Mouse (Mus musculus) inflammation-experienced regulatory T-cells, adult 6 months (primary cell): ENCODE results near the gene Mcrip1. TPM values are rescaled to one million over a fixed set of nuclear protein-coding genes. Genes with fewer than 3 reads are reported as not detected.
"Not testable (repeated sequence)": the region's sequence is repeated elsewhere in the genome, so short reads cannot be mapped to it uniquely, and the experiment has no call there.

Experiments
- ATAC-seq: one replicate; pipeline ENCODE4 v1.8.0; 2017
- polyA plus RNA-seq, 3 experiments: library from polyadenylated mRNA; unstranded; fragments of 100-300 nt; shearing (Covaris generic); gene quantifications; one replicate each; pipeline ENCODE4 v1.2.1; 2017

Gene Mcrip1
- polyA plus RNA-seq, 3 experiments from 2014 or later: 93.4 to 136 (median 107) TPM

DNA sequence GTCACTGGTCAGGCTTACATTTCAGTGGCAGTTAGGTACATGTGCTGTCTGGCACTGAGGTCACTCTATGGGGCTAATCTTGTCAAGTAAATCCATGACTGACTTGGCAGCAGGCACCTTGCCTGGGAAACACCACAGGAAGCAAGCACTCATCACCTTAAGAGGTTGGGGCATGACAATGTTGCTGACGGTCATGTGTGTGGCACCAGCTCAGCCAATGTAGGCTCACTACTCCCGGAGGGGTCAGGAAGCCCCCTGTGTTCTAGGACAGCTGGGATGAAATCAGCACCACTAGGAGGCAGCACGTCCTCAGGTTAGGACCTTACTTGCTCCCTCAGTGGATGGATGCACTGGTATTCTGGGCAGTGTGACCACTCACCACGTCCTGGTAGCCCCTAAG lies 7.6 kb downstream of the Mcrip1 start:
- no peak for ATAC-seq

DNA sequence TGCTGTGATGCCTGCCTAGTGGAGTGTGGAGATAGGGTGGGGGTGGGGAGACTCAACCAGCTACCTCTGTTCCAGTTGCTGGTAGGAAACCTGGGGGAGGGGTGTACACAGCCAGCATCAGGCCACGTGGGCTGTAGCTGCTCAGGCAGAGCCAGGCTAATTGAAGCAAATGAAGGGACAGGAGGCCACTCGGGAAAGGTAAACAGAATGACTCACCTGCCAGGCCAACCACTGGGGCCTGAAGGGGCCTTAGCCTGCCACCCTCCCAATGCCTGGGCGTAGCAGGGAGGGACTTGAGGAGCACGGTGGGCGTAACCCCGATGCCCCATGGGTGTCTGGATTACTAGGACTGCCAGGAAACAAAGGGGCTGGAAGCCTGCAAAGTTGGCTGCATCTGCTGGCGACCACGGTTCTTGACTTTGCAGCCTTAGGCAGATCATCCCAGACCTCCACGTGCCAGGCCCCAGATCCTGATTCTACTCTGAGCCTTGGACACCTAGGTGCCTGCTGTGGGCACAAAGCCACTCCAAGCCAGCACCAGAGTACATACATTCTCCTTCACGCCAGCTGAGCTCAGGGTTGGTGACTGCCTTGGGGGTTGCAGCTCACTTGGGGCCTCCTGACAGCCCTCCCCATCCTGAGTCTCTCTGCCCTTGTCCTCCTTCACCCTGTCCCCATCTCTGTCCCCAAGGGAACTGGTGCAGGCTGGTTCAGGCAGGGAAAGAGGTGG lies 10.1 kb downstream of the Mcrip1 start:
- ATAC-seq: no peak

- no peak for ATAC-seq
Observed at GRCm38 (mm10) chr11:120538955-120539284, 10.6 kb downstream of the Mcrip1 start.

DNA sequence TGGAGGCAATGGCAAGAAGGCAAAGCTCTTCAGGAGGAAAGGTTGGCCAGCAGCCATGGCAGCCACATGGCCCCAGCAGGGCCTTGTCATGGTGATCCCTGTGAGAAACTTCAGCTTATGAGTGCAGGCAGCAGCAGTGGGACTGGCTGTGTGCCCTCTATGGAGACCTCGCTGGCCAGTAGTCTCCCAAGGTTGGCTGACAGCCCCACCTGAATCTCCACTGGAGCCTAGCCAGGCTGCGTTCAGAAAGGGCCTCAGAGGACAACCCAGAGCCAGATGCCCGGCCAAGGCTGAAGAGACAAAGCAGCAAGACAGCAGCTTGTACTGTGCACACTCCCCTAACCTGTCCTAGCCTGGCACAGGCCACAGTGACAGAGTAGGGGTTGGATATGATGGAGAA lies 11.0 kb downstream of the Mcrip1 start:
- no peak for ATAC-seq

DNA sequence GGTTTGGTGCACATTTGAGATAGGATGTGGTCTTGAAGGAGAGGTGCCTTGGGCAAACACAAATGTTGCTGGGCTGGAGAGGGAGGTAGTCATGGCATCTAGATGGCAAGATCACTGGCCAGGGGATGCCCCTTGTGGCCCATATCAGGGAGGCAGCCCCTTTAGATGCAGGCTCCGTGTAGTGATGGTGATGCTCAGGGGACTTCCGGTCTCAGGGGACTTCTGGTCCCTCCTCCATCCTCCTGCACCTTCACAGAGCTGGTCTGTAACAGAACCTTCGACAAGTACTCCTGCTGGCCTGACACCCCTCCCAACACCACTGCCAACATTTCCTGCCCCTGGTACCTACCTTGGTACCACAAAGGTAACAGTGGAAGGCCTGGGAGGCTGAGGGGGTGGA lies 13.7 kb downstream of the Mcrip1 start:
- ATAC-seq: no peak

GRCm38 (mm10) chr11:120535145-120535544 lies 14.4 kb downstream of the Mcrip1 start:
- no peak for ATAC-seq

DNA sequence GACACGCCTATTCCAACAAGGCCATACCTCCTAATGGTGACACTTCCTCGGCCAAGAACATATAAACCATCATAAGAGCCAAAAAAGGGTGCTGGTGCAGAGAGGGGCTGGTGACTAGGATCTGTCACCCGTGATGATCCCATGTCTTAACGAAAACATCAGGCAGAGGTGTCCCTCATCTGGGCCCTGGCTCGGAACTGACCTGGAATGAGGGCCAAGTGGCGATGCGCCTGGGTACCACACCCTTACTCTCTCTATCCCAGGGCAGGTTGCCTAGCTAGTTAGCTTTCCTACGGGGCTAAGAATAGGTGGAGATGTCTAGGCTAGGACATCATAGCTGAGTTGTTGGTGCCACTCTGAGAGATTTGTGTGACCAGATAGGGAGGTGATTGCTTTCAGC lies 15.4 kb downstream of the Mcrip1 start:
- no peak for ATAC-seq

GRCm38 (mm10) chr11:120531646-120532045 lies 17.9 kb downstream of the Mcrip1 start:
- ATAC-seq: no peak

GRCm38 (mm10) chr11:120530085-120530964 lies 19.2 kb downstream of the Mcrip1 start, which contains the start of gene Gcgr:
Gene Gcgr (plus strand): TSS chr11:120530699.
- no peak for ATAC-seq

- no peak for ATAC-seq
Observed at GRCm38 (mm10) chr11:120528903-120529302, 20.6 kb downstream of the Mcrip1 start.

GRCm38 (mm10) chr11:120527690-120528354 lies 21.7 kb downstream of the Mcrip1 start:
- ATAC-seq: no peak

DNA sequence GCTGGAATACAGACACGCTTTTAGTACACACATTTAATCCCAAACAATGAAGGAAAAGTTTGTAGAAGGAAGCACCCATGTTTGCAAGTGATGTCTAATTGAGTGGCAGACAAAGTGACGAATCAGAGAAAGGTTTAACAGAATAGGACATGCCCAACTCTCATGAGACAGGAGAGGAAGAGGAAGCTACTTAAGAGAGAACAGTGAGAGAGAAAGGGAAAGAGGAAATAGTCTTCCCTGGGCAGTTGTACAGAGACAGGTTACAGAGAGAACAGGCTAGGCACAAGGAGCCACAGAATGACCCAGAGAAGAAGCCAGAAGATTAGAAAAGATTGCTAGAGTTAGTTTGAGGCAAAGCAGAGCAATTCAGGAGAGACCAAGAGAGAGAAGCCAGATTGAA lies 23.6 kb downstream of the Mcrip1 start:
- no peak for ATAC-seq

DNA sequence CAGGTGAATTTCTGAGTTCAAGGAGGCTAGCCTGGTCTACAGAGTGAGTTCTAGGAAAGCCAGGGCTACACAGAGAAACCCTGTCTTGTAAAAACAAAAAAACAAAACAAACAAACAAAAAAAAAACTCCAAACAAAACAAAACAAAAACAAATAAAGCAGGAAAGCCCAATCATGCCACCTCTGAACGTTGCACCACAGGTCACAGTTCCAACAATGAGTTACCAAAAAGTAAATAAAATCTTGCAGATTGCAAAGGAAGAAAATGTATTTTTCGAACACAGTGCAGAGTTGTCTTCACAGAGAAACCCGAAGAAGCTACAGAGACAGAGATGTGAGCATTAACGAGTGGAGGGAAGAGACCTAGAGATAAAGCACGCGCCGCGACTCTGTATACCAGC lies 26.9 kb downstream of the Mcrip1 start:
- no peak for ATAC-seq

DNA sequence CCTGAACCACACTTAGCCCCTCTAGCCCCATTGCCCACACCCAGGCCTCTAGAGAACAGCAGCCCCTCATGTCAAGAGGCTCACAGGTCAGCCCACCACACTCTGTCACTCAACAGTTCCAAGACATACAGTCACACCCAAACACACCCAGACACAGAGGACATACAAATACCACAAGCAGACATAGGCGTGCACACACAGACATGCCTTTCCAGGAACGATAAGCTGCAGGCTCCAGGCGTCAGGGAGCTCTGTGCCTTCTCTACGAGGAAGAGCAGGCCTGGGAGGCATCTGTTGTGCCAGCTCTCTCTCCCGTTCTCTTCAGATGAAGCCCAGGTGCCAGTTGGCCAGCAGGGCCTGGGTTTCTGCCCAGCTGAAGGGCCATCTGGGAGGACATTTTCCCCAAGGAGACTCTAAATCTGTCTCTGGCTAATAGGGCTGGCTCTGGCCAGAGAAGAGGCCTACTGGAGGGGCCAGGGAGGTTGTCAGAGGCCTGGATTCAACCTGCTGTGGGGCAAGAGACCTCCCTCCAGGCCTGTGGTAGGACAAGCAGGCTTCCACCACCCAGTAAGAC lies 28.5 kb downstream of the Mcrip1 start:
- ATAC-seq: no peak

DNA sequence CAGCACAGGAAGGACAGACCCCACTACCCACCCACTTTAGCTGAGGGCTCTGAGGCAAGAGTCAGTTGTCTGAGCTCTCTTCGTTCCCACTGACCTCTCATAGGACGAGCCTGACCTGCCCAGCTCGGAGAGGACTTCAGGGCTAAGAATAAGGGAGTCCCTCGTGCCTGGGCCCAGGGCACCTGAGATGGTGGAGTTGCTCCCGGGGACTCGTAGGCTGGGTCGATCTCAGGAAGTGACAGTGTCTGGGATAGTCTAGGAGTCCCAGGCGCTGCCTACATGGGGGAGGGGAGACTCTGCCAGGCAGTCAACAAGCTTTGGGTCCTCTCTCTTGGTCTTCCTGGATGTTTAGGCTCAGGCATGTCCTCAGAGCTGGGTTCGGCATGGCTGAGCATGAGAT lies 29.0 kb downstream of the Mcrip1 start:
- ATAC-seq: no peak

- ATAC-seq: no peak
Observed at GRCm38 (mm10) chr11:120519738-120520137, 29.8 kb downstream of the Mcrip1 start.

DNA sequence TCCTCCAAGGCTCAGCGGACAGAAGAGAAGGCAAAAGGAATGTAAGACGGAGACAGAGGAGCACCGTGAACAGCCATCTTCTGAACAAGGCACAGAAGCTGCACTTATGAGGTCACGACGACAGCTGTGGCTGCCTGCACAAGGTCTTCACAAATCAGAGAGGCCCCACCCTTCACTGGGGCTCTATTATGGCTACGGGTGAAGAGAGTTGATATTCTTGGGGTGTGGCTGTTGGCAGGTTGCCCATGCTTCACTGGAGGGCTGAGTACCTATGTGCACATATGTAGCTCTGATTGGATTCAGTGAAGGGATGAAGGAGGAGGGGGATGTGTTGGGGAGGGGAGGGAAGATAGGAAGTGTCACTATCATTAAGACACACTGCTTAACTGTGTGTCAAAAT lies 31.0 kb downstream of the Mcrip1 start:
- ATAC-seq: no peak

DNA sequence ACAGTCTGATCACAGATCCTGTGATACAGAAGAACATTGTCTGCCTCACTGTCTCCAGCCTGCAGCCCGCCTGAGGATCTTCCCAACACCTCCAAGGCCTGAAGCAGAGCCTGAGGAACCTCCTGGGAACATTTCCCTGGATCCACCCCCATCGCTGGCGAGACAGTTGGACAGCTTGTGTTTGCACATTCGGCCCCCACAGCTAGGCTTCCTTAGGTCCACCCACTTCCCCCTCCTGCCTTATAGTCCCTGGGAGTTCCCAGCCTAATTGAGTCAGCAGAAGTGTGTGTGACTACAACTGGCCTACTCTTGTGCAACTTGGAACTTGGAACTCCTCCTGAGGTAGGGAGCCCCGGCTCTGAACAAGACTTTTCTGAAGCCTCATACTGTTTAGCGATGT lies 31.5 kb downstream of the Mcrip1 start:
- ATAC-seq: no peak

DNA sequence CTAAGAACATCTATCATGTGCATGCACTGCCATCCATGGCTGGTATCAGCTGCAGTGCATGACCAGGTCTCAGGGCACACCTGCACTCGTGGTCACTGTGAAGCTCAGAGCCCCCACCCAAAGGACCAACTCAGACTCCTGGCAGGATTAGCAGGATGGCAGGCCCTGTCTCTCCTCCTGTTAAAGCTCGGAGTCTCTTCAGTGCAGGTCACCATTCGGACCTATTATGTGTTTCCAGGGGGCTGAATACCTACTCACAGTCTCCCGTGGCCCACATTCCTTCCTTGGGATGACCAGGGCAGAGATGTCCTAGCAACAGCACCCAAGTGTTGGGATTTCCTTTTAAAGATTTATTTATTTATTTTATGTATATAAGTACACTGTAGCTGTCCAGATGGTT lies 32.4 kb downstream of the Mcrip1 start:
- no peak for ATAC-seq

DNA sequence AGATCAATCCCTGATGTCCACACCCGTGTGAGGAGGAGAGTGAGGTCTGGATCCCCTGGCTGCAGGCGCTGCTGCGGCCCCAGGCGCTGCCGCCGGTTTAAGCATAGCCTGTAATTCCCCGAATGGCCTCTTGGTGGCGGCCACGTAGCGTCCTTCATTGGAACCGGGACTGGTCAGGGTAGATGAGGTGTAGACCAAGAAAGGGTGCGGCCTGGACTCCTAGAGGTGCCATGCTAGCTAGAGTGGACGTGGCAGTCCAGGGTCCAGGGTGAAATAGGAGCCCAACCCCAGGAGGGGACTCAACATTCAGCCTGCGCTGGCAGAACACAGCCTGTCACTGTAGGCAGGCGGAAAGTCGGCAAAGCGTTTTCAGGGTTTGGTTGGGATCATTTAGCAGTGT lies 33.9 kb downstream of the Mcrip1 start:
- ATAC-seq: no peak

DNA sequence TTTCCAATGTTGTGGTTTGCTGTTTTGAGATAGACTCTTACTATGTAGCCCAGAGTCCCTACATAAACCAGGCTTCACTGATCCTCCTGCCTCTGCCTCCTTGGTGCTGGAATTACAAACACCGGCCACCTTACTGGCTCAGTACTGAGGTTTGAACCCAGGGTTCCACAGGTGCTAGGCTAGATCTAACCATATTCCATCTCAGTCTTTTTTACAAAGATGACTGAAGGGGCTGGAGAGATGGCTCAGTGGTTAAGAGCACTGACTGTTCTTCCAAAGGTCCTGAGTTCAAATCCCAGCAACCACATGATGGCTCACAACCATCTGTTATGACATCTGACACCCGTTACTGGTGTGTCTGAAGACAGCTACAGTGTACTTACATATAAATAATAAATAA lies 35.3 kb downstream of the Mcrip1 start:
- ATAC-seq: not testable (repeated sequence)

GRCm38 (mm10) chr11:120512790-120513453 lies 36.6 kb downstream of the Mcrip1 start:
- ATAC-seq: no peak
